Mouse (Mus musculus): ENCODE data around the gene Sit1. TPM values are rescaled to one million over a fixed set of nuclear protein-coding genes. Genes with fewer than 3 reads are reported as not detected.

Gene Sit1
- not detected in 2 replicates for polyA plus RNA-seq (2014; fragmentation: Nextera tagmentation; extraction: Ambion mirVana)

GRCm38 (mm10) chr4:43483535-43484091 lies at the start of gene Sit1:
Sit1 (minus strand) TSS chr4:43483734.
- Histone ChIP-seq H3K27ac (ENCODE audit: low read depth, low read length) (no peak within 1 kb of the TSS), H3K27me3 (ENCODE audit: control insufficient read depth, insufficient read depth, low read length) (no peaks in the 10 kb centered on the region), H3K4me2 (ENCODE audit: low read depth) (no peak within 1 kb of the TSS), H3K4me1 (ENCODE audit: control insufficient read depth, insufficient read depth, low read length) (no peaks in the 10 kb centered on the region), H3K4me3 (ENCODE audit: low read depth, low read length) (no peak within 1 kb of the TSS), H3K9me3 (ENCODE audit: control insufficient read depth, low read length) (no peaks in the 10 kb centered on the region), H3K9ac (ENCODE audit: low read length) (no peak within 1 kb of the TSS), H3K36me3 (ENCODE audit: control insufficient read depth, insufficient read depth, low read length) (no peaks in the 10 kb centered on the region)
- WGBS: 70% methylated on average over 12 of the region's 12 CpGs
- no peak for DNase-seq (ENCODE audit: low spot score)
- ATAC-seq (ENCODE audit: insufficient read depth, low FRiP score, low TSS enrichment): no peak

DNA sequence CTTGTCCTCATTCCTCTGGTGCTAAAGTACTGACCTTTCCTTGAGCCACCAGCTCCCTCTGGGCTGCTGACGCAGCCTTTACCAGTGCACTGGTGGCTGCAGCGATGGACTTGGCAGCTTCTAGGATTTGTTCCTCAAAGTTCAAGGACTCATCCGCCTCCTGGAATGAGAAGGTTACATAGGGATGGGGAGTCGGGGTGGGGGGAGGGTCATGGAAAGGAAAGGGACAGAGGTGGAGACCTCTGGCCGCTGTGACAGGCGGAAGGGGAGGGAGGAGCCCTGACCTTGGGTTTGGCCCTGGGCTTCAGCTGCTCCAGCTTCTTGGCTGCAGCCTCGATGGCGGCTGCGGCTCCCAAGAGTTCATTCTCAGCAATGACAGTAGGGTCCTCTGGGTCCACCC lies 49.7 kb upstream of the Sit1 start:
- H3K27ac ChIP-seq (ENCODE audit: low read depth, low read length): no peak overlapping the region
- no peak overlapping the region for H3K4me2 ChIP-seq (ENCODE audit: low read depth)

DNA sequence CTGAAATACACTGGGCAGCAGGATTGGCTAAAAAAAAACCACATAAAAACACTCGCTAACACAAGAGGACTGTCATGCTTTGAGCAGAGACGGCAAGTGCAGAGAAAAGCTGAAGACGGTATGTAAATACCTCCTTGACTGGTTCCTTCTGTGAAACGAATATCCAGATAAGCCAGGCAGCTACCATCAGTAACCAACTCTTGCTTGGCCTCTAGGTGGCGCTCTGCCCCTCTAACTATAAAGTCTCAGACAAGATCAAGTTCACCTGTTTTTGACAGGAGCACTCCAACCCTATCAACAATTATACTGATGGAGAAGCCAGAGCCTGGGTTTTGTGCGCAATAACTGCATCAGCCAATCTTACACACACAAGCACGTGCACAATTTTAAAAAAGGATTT lies 47.0 kb upstream of the Sit1 start:
- Histone ChIP-seq H3K4me1 (ENCODE audit: control insufficient read depth, insufficient read depth, low read length) (no peaks in the 10 kb centered on the region), H3K9ac (ENCODE audit: low read length) (no peak overlapping the region), H3K36me3 (ENCODE audit: control insufficient read depth, insufficient read depth, low read length) (peaks cover 30% of the 10 kb centered on the region), H3K4me2 (ENCODE audit: low read depth) (no peak overlapping the region), H3K4me3 (ENCODE audit: low read depth, low read length) (no peak overlapping the region), H3K9me3 (ENCODE audit: control insufficient read depth, low read length) (no peaks in the 10 kb centered on the region), H3K27ac (ENCODE audit: low read depth, low read length) (no peak overlapping the region), H3K27me3 (ENCODE audit: control insufficient read depth, insufficient read depth, low read length) (peaks cover 1% of the 10 kb centered on the region)
- 30% methylated on average over 7 of the region's 7 CpGs for WGBS
- DNase-seq (ENCODE audit: low spot score) (peak; percentile 60), ATAC-seq (ENCODE audit: insufficient read depth, low FRiP score, low TSS enrichment) (no peak)

More for the DNA sequence above, 49.7 kb upstream of the Sit1 start:
- DNase-seq (ENCODE audit: low spot score) (no peak), ATAC-seq (ENCODE audit: insufficient read depth, low FRiP score, low TSS enrichment) (no peak)
- Histone ChIP-seq H3K9me3 (ENCODE audit: control insufficient read depth, low read length) (no peaks in the 10 kb centered on the region), H3K4me1 (ENCODE audit: control insufficient read depth, insufficient read depth, low read length) (no peaks in the 10 kb centered on the region), H3K36me3 (ENCODE audit: control insufficient read depth, insufficient read depth, low read length) (peaks cover 47% of the 10 kb centered on the region), H3K4me3 (ENCODE audit: low read depth, low read length) (no peak overlapping the region), H3K9ac (ENCODE audit: low read length) (no peak overlapping the region), H3K27me3 (ENCODE audit: control insufficient read depth, insufficient read depth, low read length) (no peaks in the 10 kb centered on the region)
- WGBS: 87% methylated on average over 9 of the region's 9 CpGs

DNA sequence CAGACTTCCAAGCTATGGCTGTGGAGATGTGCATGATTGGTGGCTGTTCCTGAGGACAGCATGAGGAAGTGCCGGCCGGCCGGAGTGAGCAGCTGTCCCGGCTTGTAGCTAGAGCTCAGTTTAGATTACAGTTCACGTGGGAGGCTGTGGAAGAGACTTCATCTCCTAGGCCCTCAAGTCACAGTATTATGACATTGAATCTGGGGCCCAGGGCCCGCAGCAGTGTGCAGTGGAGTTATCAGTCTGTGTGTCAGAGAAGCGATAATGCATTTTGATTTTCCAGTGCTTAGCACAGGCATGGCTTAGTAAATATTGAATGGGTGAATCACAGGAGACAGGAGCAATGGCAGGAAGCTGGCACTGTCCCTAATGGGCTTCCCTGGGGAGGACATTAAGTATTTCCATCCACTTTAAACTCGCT lies 46.6 kb upstream of the Sit1 start:
- H3K27ac ChIP-seq (ENCODE audit: low read depth, low read length): no peak overlapping the region
- no peaks in the 10 kb centered on the region for H3K4me1 ChIP-seq (ENCODE audit: control insufficient read depth, insufficient read depth, low read length)
- DNase-seq (ENCODE audit: low spot score) (no peak), ATAC-seq (ENCODE audit: insufficient read depth, low FRiP score, low TSS enrichment) (no peak)
- H3K4me2 ChIP-seq (ENCODE audit: low read depth): no peak overlapping the region
- H3K27me3 ChIP-seq (ENCODE audit: control insufficient read depth, insufficient read depth, low read length): peaks cover 6% of the 10 kb centered on the region
- no peaks in the 10 kb centered on the region for H3K9me3 ChIP-seq (ENCODE audit: control insufficient read depth, low read length)
- H3K4me3 ChIP-seq (ENCODE audit: low read depth, low read length): no peak overlapping the region
- peaks cover 26% of the 10 kb centered on the region for H3K36me3 ChIP-seq (ENCODE audit: control insufficient read depth, insufficient read depth, low read length)
- 77% methylated on average over 8 of the region's 8 CpGs for WGBS
- H3K9ac ChIP-seq (ENCODE audit: low read length): no peak overlapping the region

GRCm38 (mm10) chr4:43528487-43528886 lies 45.0 kb upstream of the Sit1 start:
- Histone ChIP-seq H3K4me3 (ENCODE audit: low read depth, low read length) (no peak overlapping the region), H3K9me3 (ENCODE audit: control insufficient read depth, low read length) (no peaks in the 10 kb centered on the region), H3K27me3 (ENCODE audit: control insufficient read depth, insufficient read depth, low read length) (peaks cover 20% of the 10 kb centered on the region), H3K4me1 (ENCODE audit: control insufficient read depth, insufficient read depth, low read length) (no peaks in the 10 kb centered on the region), H3K27ac (ENCODE audit: low read depth, low read length) (no peak overlapping the region), H3K4me2 (ENCODE audit: low read depth) (no peak overlapping the region), H3K9ac (ENCODE audit: low read length) (no peak overlapping the region), H3K36me3 (ENCODE audit: control insufficient read depth, insufficient read depth, low read length) (peaks cover 15% of the 10 kb centered on the region)
- no peak for ATAC-seq (ENCODE audit: insufficient read depth, low FRiP score, low TSS enrichment)
- no peak for DNase-seq (ENCODE audit: low spot score)
- WGBS: 81% methylated on average over 9 of the region's 9 CpGs

GRCm38 (mm10) chr4:43527880-43528279 lies 44.3 kb upstream of the Sit1 start:
- no peak for ATAC-seq (ENCODE audit: insufficient read depth, low FRiP score, low TSS enrichment)
- WGBS: 64% methylated on average over 5 of the region's 5 CpGs
- no peak for DNase-seq (ENCODE audit: low spot score)
- H3K27ac ChIP-seq (ENCODE audit: low read depth, low read length): no peak overlapping the region
- no peak overlapping the region for H3K4me2 ChIP-seq (ENCODE audit: low read depth)
- peaks cover 11% of the 10 kb centered on the region for H3K36me3 ChIP-seq (ENCODE audit: control insufficient read depth, insufficient read depth, low read length)
- H3K9ac ChIP-seq (ENCODE audit: low read length): no peak overlapping the region
- H3K4me3 ChIP-seq (ENCODE audit: low read depth, low read length): no peak overlapping the region
- H3K9me3 ChIP-seq (ENCODE audit: control insufficient read depth, low read length): no peaks in the 10 kb centered on the region
- H3K4me1 ChIP-seq (ENCODE audit: control insufficient read depth, insufficient read depth, low read length): no peaks in the 10 kb centered on the region
- peaks cover 26% of the 10 kb centered on the region for H3K27me3 ChIP-seq (ENCODE audit: control insufficient read depth, insufficient read depth, low read length)

- Histone ChIP-seq H3K4me2 (ENCODE audit: low read depth) (peak overlapping the region; percentile 23; the same call in 1 of the 2 replicates), H3K9ac (ENCODE audit: low read length) (no peak overlapping the region), H3K27ac (ENCODE audit: low read depth, low read length) (no peak overlapping the region), H3K4me3 (ENCODE audit: low read depth, low read length) (peak overlapping the region; percentile 10; the same call in 1 of the 2 replicates), H3K9me3 (ENCODE audit: control insufficient read depth, low read length) (no peaks in the 10 kb centered on the region), H3K27me3 (ENCODE audit: control insufficient read depth, insufficient read depth, low read length) (peaks cover 33% of the 10 kb centered on the region), H3K4me1 (ENCODE audit: control insufficient read depth, insufficient read depth, low read length) (no peaks in the 10 kb centered on the region; the same call in 1 of the 2 replicates), H3K36me3 (ENCODE audit: control insufficient read depth, insufficient read depth, low read length) (no peaks in the 10 kb centered on the region)
- ATAC-seq (ENCODE audit: insufficient read depth, low FRiP score, low TSS enrichment): peak; percentile 52; the same call in 1 of the 2 replicates
- peak; percentile 89 for DNase-seq (ENCODE audit: low spot score)
- 12% methylated on average over 6 of the region's 6 CpGs for WGBS
Measured at GRCm38 (mm10) chr4:43519956-43520355, 36.4 kb upstream of the Sit1 start.

DNA sequence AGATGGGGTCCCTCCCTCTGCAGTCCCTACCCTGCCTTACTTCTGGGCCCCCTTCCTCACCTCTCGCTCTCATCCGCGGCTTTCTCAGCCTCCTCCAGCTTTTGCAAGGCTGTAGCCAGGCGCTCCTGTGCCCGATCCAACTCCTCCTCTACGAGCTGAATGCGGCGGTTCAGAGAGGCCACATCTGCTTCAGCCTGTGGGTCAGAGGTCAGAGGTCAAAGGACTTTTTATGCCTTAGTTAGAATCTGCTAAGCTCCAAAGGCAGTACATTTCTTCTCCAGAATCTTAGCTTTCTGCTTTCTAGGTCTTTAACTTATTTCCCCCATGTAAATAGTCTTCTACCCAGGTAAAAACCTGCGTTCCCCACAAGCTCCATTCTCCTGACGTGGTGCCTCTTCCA lies 36.0 kb upstream of the Sit1 start:
- DNase-seq (ENCODE audit: low spot score) (no peak), ATAC-seq (ENCODE audit: insufficient read depth, low FRiP score, low TSS enrichment) (no peak)
- no peaks in the 10 kb centered on the region for H3K36me3 ChIP-seq (ENCODE audit: control insufficient read depth, insufficient read depth, low read length)
- H3K4me1 ChIP-seq (ENCODE audit: control insufficient read depth, insufficient read depth, low read length): no peaks in the 10 kb centered on the region; the same call in 1 of the 2 replicates
- H3K27me3 ChIP-seq (ENCODE audit: control insufficient read depth, insufficient read depth, low read length): peaks cover 29% of the 10 kb centered on the region
- H3K9ac ChIP-seq (ENCODE audit: low read length): no peak overlapping the region
- no peak overlapping the region for H3K27ac ChIP-seq (ENCODE audit: low read depth, low read length)
- 12% methylated on average over 10 of the region's 10 CpGs for WGBS
- H3K4me3 ChIP-seq (ENCODE audit: low read depth, low read length): peak overlapping the region; percentile 10; the same call in 1 of the 2 replicates
- peak overlapping the region; percentile 23; the same call in 1 of the 2 replicates for H3K4me2 ChIP-seq (ENCODE audit: low read depth)
- H3K9me3 ChIP-seq (ENCODE audit: control insufficient read depth, low read length): no peaks in the 10 kb centered on the region
